Mouse (Mus musculus): ENCODE measurements around the gene Tenm3.

Gene Tenm3

GRCm38 (mm10) chr8:48809104-48809503 lies 34.6 kb downstream of the Tenm3 start:
- no peak for DNase-seq (ENCODE audit: low read depth, low spot score)

- no peak for DNase-seq (ENCODE audit: low read depth, low spot score)
These were observed 40.7 kb downstream of the Tenm3 start for GRCm38 (mm10) chr8:48803070-48803469.

DNA sequence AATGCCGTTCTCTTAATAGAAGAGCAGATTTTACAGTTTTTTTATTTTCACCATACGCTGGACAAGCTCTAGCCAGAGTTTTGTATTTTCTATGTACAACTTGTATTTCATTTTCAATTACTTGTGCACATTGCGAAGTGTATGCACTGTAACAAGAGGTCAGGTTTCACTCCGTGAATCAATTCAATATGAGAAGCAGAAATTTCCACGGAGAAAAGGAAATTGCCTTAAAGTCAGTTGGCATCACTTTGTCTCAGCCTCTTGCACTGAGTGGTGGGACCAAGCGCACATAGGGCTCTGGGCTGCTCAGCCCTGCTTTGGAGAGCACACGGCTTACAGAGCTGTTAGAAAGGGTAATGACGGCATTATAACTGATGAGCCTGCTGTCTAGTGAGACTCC lies 41.5 kb downstream of the Tenm3 start:
- DNase-seq (ENCODE audit: low read depth, low spot score), result no peak

GRCm38 (mm10) chr8:48797955-48798359 lies 45.8 kb downstream of the Tenm3 start:
- DNase-seq (ENCODE audit: low read depth, low spot score), result no peak

DNA sequence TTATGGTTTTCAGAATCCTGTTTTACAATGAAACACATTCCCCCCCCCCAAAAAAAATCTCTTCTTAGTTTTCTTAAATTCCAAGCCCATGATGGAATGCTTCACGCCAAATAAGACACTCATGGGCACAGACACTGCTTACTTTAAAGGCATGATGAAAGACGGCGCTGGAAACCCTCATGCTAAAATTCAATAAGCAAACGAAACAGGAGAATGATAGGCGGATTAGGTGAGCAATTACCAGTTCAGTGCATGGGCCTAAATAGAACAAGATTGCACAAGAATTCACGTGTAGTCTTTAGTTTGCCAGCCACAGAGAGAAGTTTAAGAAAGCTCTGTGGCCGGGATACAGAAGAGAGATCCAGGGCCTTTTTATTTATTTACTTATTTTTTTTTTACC lies 49.5 kb downstream of the Tenm3 start:
- no peak for DNase-seq (ENCODE audit: low read depth, low spot score)

DNA sequence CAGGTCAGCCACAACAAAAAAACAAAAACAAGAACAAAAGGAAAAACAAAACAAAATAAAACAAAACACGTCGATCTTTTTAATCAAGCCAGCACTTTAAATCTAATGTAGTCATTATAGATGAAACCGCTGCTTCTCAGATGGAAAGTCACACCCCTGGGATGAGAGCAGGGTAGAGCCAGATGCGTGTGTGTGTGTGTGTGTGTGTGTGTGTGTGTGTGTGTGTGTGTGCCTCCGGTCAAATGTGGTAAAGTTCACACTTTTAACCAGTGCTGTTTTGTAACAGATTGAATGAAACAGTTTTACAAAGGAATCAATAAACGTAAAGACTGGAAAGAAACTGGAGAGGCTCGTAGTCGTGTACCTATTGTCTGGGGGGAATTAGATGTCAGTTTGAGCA lies 50.0 kb downstream of the Tenm3 start:
- DNase-seq (ENCODE audit: low read depth, low spot score), result no peak

DNA sequence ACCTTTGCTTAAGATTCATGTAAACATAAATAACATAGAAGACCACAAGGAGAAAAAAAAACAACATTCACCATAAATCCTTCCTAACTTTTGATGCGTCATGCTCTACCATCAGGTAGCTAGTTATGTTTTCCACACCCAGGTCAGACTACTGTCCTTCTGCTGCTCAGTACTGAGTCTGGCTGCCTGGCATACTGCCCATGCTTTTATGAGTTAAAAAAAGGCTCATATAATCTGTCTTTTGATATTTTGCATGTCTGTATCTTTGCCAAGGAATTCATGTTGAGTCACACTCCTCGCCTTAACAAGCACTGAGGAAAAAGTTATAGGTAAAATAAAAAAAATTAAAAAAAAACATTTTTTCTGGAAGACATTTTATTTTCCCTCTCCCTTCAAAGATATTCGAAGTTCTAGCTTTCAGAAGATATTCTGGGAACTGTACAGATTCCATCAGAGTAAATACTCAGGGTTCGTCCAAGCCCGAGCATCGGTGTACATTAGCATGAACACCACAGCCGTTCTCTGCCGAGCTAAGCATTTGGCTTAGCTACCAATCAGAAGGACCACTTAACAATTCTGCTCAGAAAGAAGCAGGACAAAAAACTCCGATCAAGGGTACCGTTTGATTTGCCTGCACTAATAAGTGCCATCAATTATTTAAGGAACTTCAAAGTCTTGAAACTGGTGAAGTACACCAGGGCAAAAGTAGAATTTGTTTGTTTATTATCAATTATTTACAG lies 51.0 kb downstream of the Tenm3 start:
- DNase-seq (ENCODE audit: low read depth, low spot score), result no peak

- DNase-seq (ENCODE audit: low read depth, low spot score), result no peak
These were observed 60.4 kb downstream of the Tenm3 start for GRCm38 (mm10) chr8:48783308-48783707.

- DNase-seq (ENCODE audit: low read depth, low spot score), result no peak
These were observed 63.1 kb downstream of the Tenm3 start for GRCm38 (mm10) chr8:48780628-48781027.

DNA sequence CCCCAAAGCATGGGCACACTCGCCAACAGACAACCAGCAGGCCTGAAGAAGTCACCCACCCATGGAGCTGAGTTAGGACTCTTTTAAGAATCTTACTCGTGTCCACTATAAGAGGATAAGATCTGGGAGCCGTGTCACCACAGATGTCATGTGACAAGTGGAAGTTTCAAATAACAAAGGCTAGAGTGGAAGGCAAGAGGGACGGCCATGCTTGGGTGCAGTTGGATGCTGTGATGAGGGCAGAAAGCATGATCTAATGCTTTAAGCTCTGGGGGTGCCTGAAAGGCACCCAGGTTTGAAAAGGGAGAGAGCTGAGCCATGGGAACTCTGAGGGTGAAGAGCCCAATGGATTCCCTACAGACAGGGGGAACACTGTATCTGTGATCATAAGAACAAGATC lies 64.6 kb downstream of the Tenm3 start:
- no peak for DNase-seq (ENCODE audit: low read depth, low spot score)

DNA sequence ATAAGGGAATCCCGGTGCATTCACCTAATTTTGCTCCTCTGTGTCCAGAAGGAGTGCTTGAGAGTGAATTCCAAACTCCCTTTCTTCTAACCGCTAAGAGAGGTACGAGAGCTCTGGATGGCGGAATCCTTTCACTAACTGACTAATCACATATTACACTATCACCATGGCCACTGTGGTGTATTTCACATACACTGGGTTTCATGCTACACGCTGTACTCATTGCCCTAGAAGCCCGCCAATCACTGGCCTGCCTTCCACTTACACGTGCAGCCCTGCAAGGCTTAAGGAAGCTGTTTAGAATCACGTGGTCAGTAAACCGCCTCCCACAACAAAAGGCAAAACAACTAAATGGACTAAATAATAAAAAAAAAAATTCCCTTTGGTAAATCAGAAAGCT lies 67.7 kb downstream of the Tenm3 start:
- DNase-seq (ENCODE audit: low read depth, low spot score), result no peak

- DNase-seq (ENCODE audit: low read depth, low spot score), result no peak
These were observed 68.2 kb downstream of the Tenm3 start for GRCm38 (mm10) chr8:48775531-48776037.

GRCm38 (mm10) chr8:48774837-48775236 lies 68.9 kb downstream of the Tenm3 start:
- DNase-seq (ENCODE audit: low read depth, low spot score), result no peak

DNA sequence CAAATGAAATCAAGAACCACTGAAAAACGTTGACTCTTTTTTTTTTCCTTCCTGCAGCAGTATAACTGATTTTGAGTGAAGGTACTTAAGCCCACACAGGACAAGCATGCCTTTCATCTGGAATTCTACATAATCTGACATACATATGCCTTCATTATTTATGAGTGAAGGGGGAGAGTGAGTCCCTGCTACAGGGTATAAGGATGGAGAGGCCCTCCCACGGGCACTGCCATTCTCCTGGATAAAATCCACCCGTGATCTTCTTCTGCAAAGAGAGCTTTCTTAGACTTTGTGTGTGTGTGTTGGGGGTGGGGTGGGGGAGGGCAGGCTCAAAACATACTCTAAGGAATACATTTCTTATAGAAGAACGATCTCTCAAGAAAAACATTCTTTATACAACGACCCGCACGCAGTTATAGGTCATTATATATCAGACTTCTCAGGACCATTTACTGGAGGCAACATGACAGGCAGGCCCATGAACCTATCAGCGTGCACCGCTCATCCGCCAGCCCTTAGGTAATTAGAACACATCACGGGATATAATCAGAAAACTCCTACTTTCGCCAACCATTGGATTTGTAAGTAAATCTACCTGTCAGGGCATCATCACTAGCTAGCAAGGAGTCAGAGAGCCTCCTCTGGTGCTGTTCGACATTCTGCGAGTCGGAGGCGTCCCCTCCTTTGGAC lies 77.1 kb downstream of the Tenm3 start:
- DNase-seq (ENCODE audit: low read depth, low spot score), result no peak

DNA sequence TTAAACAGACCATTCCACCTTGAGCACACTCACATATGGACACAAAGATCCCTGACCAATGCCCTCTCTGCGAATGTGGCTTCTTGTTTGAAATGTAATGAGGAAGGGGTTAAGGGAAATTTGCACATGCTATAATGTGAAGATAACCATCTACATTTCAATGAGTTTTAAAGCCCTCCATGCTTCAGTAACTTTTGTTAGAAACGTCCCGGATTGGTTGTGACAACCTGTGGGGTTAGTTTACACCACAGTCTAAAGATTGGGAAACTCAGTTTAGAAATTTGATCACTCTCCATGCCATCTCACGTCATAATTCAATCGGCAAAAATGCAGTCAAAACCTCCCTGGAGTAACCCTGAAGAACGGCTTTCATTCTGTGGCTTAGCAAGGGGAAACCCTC lies 78.5 kb downstream of the Tenm3 start:
- no peak for DNase-seq (ENCODE audit: low read depth, low spot score)

GRCm38 (mm10) chr8:48764011-48764410 lies 79.7 kb downstream of the Tenm3 start:
- DNase-seq (ENCODE audit: low read depth, low spot score), result no peak

- DNase-seq (ENCODE audit: low read depth, low spot score), result no peak
These were observed 86.9 kb downstream of the Tenm3 start for GRCm38 (mm10) chr8:48756874-48757273.

GRCm38 (mm10) chr8:48755492-48755891 lies 88.3 kb downstream of the Tenm3 start:
- no peak for DNase-seq (ENCODE audit: low read depth, low spot score)

GRCm38 (mm10) chr8:48754959-48755358 lies 88.8 kb downstream of the Tenm3 start:
- no peak for DNase-seq (ENCODE audit: low read depth, low spot score)

DNA sequence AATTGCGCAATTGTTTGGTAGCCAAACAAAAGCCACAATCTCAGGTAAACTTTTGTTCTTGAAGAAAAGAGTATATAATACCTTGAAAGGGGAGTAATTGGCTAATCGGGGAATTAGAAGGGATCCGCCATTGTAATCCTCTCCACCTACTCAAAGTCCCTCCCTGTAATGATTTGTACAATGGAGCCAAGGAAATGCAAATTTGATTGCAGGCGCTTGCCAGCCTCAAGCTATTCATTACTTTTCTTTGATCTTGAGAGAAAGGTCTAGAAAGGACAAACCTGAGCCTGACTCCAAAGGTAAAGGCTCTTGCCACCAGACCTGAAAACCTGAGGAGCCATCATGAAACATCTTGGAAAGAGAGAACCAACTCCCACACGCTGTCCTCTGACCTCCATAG lies 91.8 kb downstream of the Tenm3 start:
- DNase-seq (ENCODE audit: low read depth, low spot score), result no peak

- no peak for DNase-seq (ENCODE audit: low read depth, low spot score)
These were observed 95.2 kb downstream of the Tenm3 start for GRCm38 (mm10) chr8:48748503-48749059.

GRCm38 (mm10) chr8:48743912-48744311 lies 99.8 kb downstream of the Tenm3 start:
- DNase-seq (ENCODE audit: low read depth, low spot score), result no peak

DNA sequence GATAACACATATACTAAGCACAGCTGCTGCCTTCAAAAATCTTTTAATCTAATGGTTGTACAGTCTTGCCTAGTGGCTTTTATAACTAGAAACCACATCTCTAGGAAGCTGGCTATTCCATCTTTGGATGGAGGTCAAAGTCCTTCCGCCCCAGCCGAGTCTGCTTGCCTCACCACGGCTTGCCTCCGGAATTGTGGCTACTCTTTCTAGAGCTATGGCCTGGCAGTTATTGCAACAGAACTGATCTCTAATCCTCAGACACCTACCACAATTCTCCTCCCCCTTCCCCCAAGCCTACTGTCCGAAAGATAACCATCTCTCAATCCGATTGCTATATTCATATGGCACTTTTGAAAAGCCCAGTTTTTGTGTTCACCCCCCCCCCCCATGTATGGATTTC lies 101.0 kb downstream of the Tenm3 start:
- no peak for DNase-seq (ENCODE audit: low read depth, low spot score)
